Mouse (Mus musculus) heart, adult 2 months (tissue): ENCODE results near the gene Clasp2. TPM values are rescaled to one million over a fixed set of nuclear protein-coding genes. Genes with fewer than 3 reads are reported as not detected.
"Not testable (repeated sequence)": the region's sequence is repeated elsewhere in the genome, so short reads cannot be mapped to it uniquely, and the experiment has no call there.

Experiments used
- DNase-seq, 2 experiments: peaks; one replicate each; pipeline ENCODE4 v3.0.0; 2021
- H3K27ac ChIP-seq: fragments of 200-600 bp; 2 replicates; pipeline ENCODE4 v1.8.1; 2022
- H3K27me3 ChIP-seq: fragments of 200-500 bp; 2 replicates; pipeline ENCODE4 v1.6.1; 2012; ENCODE audit warnings: mild to moderate bottlenecking, low read length, inconsistent platforms, mixed read lengths; ENCODE audit not compliant: control insufficient read depth, insufficient read depth
- H3K36me3 ChIP-seq: fragments of 200-500 bp; 2 replicates; pipeline ENCODE4 v1.6.1; 2012; ENCODE audit warnings: low read length, inconsistent platforms; ENCODE audit not compliant: control insufficient read depth, insufficient read depth
- H3K4me1 ChIP-seq: fragments of 200-500 bp; 2 replicates; pipeline ENCODE4 v1.6.1; 2011; ENCODE audit warnings: low read length; ENCODE audit not compliant: control insufficient read depth, insufficient read depth
- H3K4me3 ChIP-seq: fragments of 200-600 bp; 2 replicates; pipeline ENCODE4 v1.8.1; 2022
- H3K79me2 ChIP-seq: fragments of 200-500 bp; replicated peaks from 2 replicates; pipeline ENCODE4 v1.6.1; 2012; ENCODE audit warnings: mild to moderate bottlenecking, inconsistent platforms, low read length, moderate library complexity, mixed read lengths; ENCODE audit not compliant: control insufficient read depth, insufficient read depth
- H3K9ac ChIP-seq: fragments of 200-500 bp; 2 replicates; pipeline ENCODE4 v1.6.1; 2012; ENCODE audit warnings: low read depth, mild to moderate bottlenecking, control low read depth, inconsistent platforms, low read length, mixed read lengths
- CTCF ChIP-seq: fragments of 200-600 bp; IDR thresholded peaks from 2 replicates; pipeline ENCODE4 v1.8.1; 2022; ENCODE audit warnings: antibody characterized with exemption, mild to moderate bottlenecking, moderate library complexity
- EP300 ChIP-seq: fragments of 200-500 bp; IDR thresholded peaks from 2 replicates; pipeline ENCODE4 v1.6.1; 2011; ENCODE audit warnings: low read depth, low read length, control low read depth; ENCODE audit not compliant: insufficient read depth
- POLR2A ChIP-seq: fragments of 200-500 bp; IDR thresholded peaks from 2 replicates; pipeline ENCODE4 v1.6.1; 2011; ENCODE audit warnings: mild to moderate bottlenecking, low read depth, low read length, control low read depth; ENCODE audit not compliant: insufficient read depth
- WGBS: fragments of 180-500 bp; shearing (Covaris S2); methylation state at CpG from one replicate; pipeline ENCODE4 v1.1.7; 2018; 5-methylcytosine and 5-hydroxymethylcytosine counted together
- intact Hi-C: fragments of 180-260 bp; cut with DNase I; formaldehyde crosslinking; loops from one replicate; pipeline ENCODE4 v1.15.1; 2025
- polyA plus RNA-seq: library from polyadenylated mRNA; depleted of rRNA; stranded (reverse); fragments of >200 nt; gene quantifications from 2 replicates; pipeline ENCODE4 v1.2.3, GENCODE M21; 2012
- total RNA-seq, 2 experiments: library from RNA; stranded (reverse); gene quantifications; 2 replicates each; pipeline ENCODE4 v1.2.3; 2021

The Clasp2 gene
- total and polyA plus RNA-seq, 3 experiments: 14.2 to 56.2 (median 53.6) TPM

- DNase-seq: no peak
- Histone ChIP-seq H3K27ac (peak overlapping the region; percentile 96), H3K79me2 (peaks cover 9% of the 10 kb centered on the region; the same call in 1 of the 2 replicates), H3K9ac (peak overlapping the region; percentile 99; the same call in 1 of the 2 replicates), H3K36me3 (peaks cover 3% of the 10 kb centered on the region), H3K4me1 (peaks cover 15% of the 10 kb centered on the region), H3K4me3 (peak overlapping the region; percentile 99), H3K27me3 (no peaks in the 10 kb centered on the region)
- no peak for TF ChIP-seq EP300
- TF ChIP-seq POLR2A: no peak
- no peak for TF ChIP-seq CTCF
- intact Hi-C loops: no loop called here
- WGBS: 49% methylated on average over 19 of the region's 19 CpGs
These were observed 32.7 kb upstream of the Clasp2 start for GRCm38 (mm10) chr9:113708361-113709280.

GRCm38 (mm10) chr9:113710871-113711270 is 30.4 kb upstream of the Clasp2 start:
- H3K4me1 ChIP-seq: peaks cover 5% of the 10 kb centered on the region
- TF ChIP-seq CTCF: no peak
- TF ChIP-seq POLR2A: no peak
- TF ChIP-seq EP300: no peak
- no peak for DNase-seq
- peaks cover under 1% of the 10 kb centered on the region; the same call in 1 of the 2 replicates for H3K36me3 ChIP-seq
- H3K79me2 ChIP-seq: peaks cover 3% of the 10 kb centered on the region; the same call in 1 of the 2 replicates
- WGBS: 75% methylated on average over 12 of the region's 12 CpGs
- H3K4me3 ChIP-seq: no peak overlapping the region
- intact Hi-C loops: no loop called here
- H3K9ac ChIP-seq: no peak overlapping the region
- H3K27ac ChIP-seq: no peak overlapping the region
- no peaks in the 10 kb centered on the region for H3K27me3 ChIP-seq

- H3K27me3 ChIP-seq: no peaks in the 10 kb centered on the region
- DNase-seq: peak in 1 of 2 experiments; percentile 25
- intact Hi-C loops: no loop called here
- TF ChIP-seq CTCF (peak; percentile 76), POLR2A (no peak)
- H3K79me2 ChIP-seq: no peaks in the 10 kb centered on the region
- no peaks in the 10 kb centered on the region for H3K36me3 ChIP-seq
- WGBS: 38% methylated on average over 5 of the region's 5 CpGs
- no peak overlapping the region for H3K27ac ChIP-seq
- H3K4me3 ChIP-seq: no peak overlapping the region
- no peaks in the 10 kb centered on the region; the same call in 1 of the 2 replicates for H3K4me1 ChIP-seq
- H3K9ac ChIP-seq: no peak overlapping the region
These were observed 22.2 kb upstream of the Clasp2 start for GRCm38 (mm10) chr9:113719063-113719462.

GRCm38 (mm10) chr9:113724646-113725045 is 16.6 kb upstream of the Clasp2 start:
- no peaks in the 10 kb centered on the region for H3K36me3 ChIP-seq
- TF ChIP-seq POLR2A: no peak
- TF ChIP-seq EP300: no peak
- no peak for TF ChIP-seq CTCF
- H3K9ac ChIP-seq: no peak overlapping the region
- H3K79me2 ChIP-seq: no peaks in the 10 kb centered on the region
- no peak overlapping the region for H3K4me3 ChIP-seq
- no peaks in the 10 kb centered on the region for H3K4me1 ChIP-seq
- H3K27me3 ChIP-seq: no peaks in the 10 kb centered on the region
- H3K27ac ChIP-seq: no peak overlapping the region
- no peak for DNase-seq
- intact Hi-C loops: no loop called here
- 77% methylated on average over 15 of the region's 15 CpGs for WGBS

GRCm38 (mm10) chr9:113725609-113726008 is 15.7 kb upstream of the Clasp2 start:
- DNase-seq, H3K9ac ChIP-seq, H3K4me1 ChIP-seq, H3K79me2 ChIP-seq, intact Hi-C loops, H3K4me3 ChIP-seq, H3K27ac ChIP-seq, H3K27me3 ChIP-seq, H3K36me3 ChIP-seq: not testable (repeated sequence)
- WGBS: 84% methylated on average over 5 of the region's 5 CpGs

GRCm38 (mm10) chr9:113726131-113726530 is 15.1 kb upstream of the Clasp2 start:
- WGBS: 38% methylated on average over 3 of the region's 3 CpGs
- H3K36me3 ChIP-seq: no peaks in the 10 kb centered on the region
- H3K4me3 ChIP-seq: no peak overlapping the region
- H3K79me2 ChIP-seq: no peaks in the 10 kb centered on the region
- no peaks in the 10 kb centered on the region for H3K4me1 ChIP-seq
- no peak for TF ChIP-seq CTCF
- no peak for TF ChIP-seq POLR2A
- no peak for TF ChIP-seq EP300
- H3K9ac ChIP-seq: no peak overlapping the region
- intact Hi-C loops: no loop called here
- no peak for DNase-seq
- no peak overlapping the region for H3K27ac ChIP-seq
- H3K27me3 ChIP-seq: no peaks in the 10 kb centered on the region
